Mouse (Mus musculus) olfactory bulb, adult 2 months (tissue): ENCODE results near the gene Serpina11. TPM values are rescaled to one million over a fixed set of nuclear protein-coding genes. Genes with fewer than 3 reads are reported as not detected.

Experiments used
- H3K27ac ChIP-seq: fragments of 200-500 bp; 2 replicates; pipeline ENCODE4 v1.5.1; 2012; ENCODE audit warnings: low read depth, low read length; ENCODE audit not compliant: insufficient read depth
- H3K4me1 ChIP-seq: fragments of 200-500 bp; 2 replicates; pipeline ENCODE4 v1.6.1; 2012; ENCODE audit warnings: low read length; ENCODE audit not compliant: control insufficient read depth, insufficient read depth
- H3K4me3 ChIP-seq: fragments of 200-500 bp; 2 replicates; pipeline ENCODE4 v1.5.1; 2012; ENCODE audit warnings: mild to moderate bottlenecking, low read depth, low read length, moderate library complexity; ENCODE audit not compliant: insufficient read depth
- CTCF ChIP-seq: fragments of 200-500 bp; IDR thresholded peaks from 2 replicates; pipeline ENCODE4 v1.5.1; 2012; ENCODE audit warnings: low read depth, mild to moderate bottlenecking, low read length, moderate library complexity; ENCODE audit not compliant: insufficient read depth
- POLR2A ChIP-seq: fragments of 200-500 bp; IDR thresholded peaks from 2 replicates; pipeline ENCODE4 v1.6.1; 2012; ENCODE audit warnings: mild to moderate bottlenecking, low read depth, low read length, moderate library complexity; ENCODE audit not compliant: insufficient read depth
- WGBS: fragments of 180-500 bp; shearing (Covaris S2); methylation state at CpG from one replicate; pipeline ENCODE4 v1.1.7; 2018; 5-methylcytosine and 5-hydroxymethylcytosine counted together
- polyA plus RNA-seq: library from polyadenylated mRNA; stranded (reverse); fragments of >200 nt; gene quantifications from 2 replicates; pipeline ENCODE4 v1.2.4, GENCODE M21; 2012; ENCODE audit warnings: low replicate concordance; ENCODE audit not compliant: missing spikeins, insufficient read depth, insufficient read length

Serpina11 gene
- polyA plus RNA-seq: not detected in 2 replicates

DNA sequence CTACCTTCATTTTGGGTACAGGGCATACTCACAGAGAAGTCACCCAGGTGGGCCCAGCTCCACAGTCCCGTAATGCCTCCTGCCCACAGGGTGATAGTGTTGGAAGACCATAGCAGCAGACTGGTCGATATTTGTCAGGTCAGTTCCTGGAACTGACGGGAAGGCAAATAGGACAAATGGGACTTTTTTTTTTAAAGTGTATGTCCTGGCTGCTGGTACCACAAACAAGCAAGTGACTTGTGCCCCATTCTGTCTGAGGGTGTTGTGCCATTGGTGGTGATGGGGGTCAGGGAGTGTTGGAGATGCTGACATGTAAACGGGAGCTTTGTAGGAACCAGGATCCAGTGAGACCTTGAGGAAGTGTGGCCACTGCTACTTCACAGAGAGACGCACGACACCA is at the start of gene Serpina11:
Gene Serpina11, minus strand, starts transcription at position 101 of the 400 bp plus-strand sequence.
- 93% methylated on average over 6 of the region's 6 CpGs for WGBS
- H3K4me1 ChIP-seq: no peaks in the 10 kb centered on the region
- TF ChIP-seq POLR2A: no peak
- no peak for TF ChIP-seq CTCF
- no peak within 1 kb of the TSS for H3K27ac ChIP-seq
- no peak within 1 kb of the TSS for H3K4me3 ChIP-seq

DNA sequence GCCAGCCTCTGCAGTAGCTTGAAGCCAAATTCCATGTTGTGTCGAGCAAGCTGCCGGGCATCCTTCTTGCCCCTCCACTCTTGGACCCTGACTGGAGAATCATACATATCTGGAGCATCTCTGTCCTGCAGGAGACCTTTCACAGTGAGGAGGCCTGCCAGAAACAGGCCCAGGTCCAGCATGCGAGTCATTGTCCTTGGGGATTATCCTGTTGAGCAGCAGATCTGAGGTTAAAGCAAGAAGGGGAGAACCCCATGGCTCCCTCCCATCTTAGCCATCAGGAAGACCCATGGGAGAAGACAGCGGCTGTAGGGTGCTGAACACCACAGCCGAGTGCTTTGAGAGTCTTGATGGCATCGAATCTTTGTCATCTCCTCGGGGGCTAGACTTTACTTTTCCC is 48.4 kb upstream of the Serpina11 start:
- Histone ChIP-seq H3K4me3 (no peak overlapping the region), H3K4me1 (peaks cover 6% of the 10 kb centered on the region; the same call in 1 of the 2 replicates), H3K27ac (no peak overlapping the region)
- WGBS: 90% methylated on average over 7 of the region's 7 CpGs
- no peak for TF ChIP-seq POLR2A
- TF ChIP-seq CTCF: no peak

DNA sequence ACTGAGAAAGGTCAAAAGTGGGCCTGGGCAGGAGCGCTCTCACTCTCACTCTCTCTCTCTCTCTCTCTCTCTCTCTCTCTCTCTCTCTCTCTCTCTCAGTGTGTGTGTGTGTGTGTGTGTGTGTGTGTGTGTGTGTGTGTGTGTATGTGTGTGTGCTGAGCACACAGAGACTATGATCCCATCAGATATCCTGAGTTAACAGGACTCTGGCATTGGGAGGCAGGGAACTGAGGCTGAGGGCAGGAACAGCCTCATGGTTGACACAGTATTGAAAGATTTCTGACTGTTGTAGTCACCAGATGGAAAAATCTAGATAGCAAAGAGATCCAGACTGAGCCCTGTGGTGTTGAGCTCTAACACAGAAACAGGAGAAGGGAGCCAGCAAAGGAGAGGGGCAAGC is 44.0 kb upstream of the Serpina11 start:
- Histone ChIP-seq H3K27ac (no peak overlapping the region), H3K4me1 (no peaks in the 10 kb centered on the region), H3K4me3 (no peak overlapping the region)
- 100% methylated on average over 1 of the region's 1 CpGs for WGBS
- no peak for TF ChIP-seq CTCF

DNA sequence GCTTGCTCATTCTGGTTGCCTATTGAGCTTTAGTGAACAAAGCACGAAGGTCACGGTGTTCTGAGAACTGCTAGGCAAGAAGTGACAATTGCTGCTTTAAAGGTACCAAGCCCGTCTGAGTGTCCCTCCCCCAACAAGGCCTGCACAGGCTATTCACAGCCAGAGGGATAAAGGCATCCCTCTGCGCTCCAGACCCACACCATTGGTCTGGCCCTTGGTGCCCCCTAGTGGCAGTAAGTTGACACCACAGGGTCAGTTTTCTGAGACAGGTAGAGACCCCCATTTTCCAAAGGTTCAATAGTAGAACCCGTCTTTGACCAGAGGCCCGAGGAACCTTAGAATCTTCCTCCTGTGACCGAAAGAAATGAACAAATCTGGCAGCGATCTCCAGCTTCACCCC is 40.2 kb upstream of the Serpina11 start:
- no peaks in the 10 kb centered on the region for H3K4me1 ChIP-seq
- WGBS: 44% methylated on average over 8 of the region's 8 CpGs
- TF ChIP-seq CTCF (no peak), POLR2A (no peak)
- H3K4me3 ChIP-seq: no peak overlapping the region
- no peak overlapping the region for H3K27ac ChIP-seq

- 92% methylated on average over 3 of the region's 3 CpGs for WGBS
- Histone ChIP-seq H3K27ac (no peak overlapping the region), H3K4me3 (no peak overlapping the region), H3K4me1 (no peaks in the 10 kb centered on the region)
- TF ChIP-seq CTCF (no peak), POLR2A (no peak)
Measured at GRCm38 (mm10) chr12:104015280-104015679, 25.5 kb upstream of the Serpina11 start.

DNA sequence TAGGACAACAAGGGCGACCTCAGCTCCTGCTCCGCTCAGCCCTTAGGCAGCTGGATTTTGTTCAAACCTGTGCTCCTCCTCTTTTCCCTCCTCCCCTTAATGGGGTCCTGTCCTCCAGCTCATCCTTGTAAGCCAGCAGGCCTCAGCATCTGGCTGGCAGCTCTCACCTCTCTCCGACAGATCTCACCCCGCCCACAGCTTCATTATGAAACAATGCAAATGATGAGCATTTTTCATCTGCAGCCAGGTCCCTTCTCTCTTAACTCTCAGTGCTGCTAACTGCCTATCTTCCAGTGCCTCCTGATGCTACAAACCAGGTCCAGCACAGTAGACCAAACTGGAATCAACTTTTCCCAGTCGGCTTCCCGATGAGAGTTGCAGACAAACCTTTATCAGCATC is 23.9 kb upstream of the Serpina11 start, which contains the start of gene Serpina9:
Gene Serpina9, minus strand, starts transcription at position 136 of the 400 bp plus-strand sequence.
- H3K4me3 ChIP-seq: no peak within 1 kb of the TSS
- TF ChIP-seq CTCF (no peak), POLR2A (no peak)
- no peaks in the 10 kb centered on the region for H3K4me1 ChIP-seq
- no peak within 1 kb of the TSS for H3K27ac ChIP-seq
- WGBS: 86% methylated on average over 6 of the region's 6 CpGs

DNA sequence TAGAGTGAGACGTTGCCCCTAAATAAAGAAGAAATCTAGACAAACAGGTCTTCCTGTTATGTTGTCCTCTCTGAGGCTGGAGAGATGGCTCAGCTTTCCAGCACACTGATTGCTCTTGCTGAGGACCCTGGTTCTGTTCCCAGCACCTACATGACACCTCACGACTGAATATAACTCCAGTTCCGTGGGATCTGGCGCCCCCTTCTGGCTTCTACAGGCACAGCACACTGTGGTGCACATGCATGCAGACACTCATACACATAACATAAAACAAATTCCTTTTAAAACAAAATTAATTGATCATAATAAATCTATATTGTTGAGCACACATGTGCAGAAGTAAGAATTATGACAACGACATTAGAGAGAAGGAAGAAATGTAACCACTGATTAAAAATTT is 14.9 kb upstream of the Serpina11 start:
- no peak for TF ChIP-seq CTCF
- TF ChIP-seq POLR2A: no peak
- 82% methylated on average over 5 of the region's 5 CpGs for WGBS
- Histone ChIP-seq H3K4me1 (peaks cover 3% of the 10 kb centered on the region; the same call in 1 of the 2 replicates), H3K4me3 (no peak overlapping the region), H3K27ac (no peak overlapping the region)

DNA sequence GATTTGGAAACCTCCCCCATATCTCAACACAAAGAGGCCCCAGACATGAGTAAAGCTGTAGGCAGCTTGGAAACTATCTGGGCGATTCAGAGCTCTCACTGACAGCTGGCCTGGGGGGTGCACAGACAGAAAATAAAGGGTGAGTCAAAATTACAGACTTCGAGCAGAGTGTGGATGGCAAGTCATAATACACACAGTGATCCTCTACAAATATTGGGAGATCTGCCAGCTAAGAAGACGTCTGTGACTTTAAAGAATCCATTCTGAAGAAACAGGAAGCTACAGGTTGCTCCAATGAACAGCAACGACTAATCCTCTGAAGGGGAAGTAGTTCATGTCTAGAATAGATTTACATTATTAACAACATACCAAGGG is 13.5 kb upstream of the Serpina11 start:
- peaks cover 3% of the 10 kb centered on the region; the same call in 1 of the 2 replicates for H3K4me1 ChIP-seq
- no peak overlapping the region for H3K27ac ChIP-seq
- no peak overlapping the region for H3K4me3 ChIP-seq
- TF ChIP-seq CTCF: no peak
- no peak for TF ChIP-seq POLR2A
- WGBS: 26% methylated on average over 4 of the region's 4 CpGs

DNA sequence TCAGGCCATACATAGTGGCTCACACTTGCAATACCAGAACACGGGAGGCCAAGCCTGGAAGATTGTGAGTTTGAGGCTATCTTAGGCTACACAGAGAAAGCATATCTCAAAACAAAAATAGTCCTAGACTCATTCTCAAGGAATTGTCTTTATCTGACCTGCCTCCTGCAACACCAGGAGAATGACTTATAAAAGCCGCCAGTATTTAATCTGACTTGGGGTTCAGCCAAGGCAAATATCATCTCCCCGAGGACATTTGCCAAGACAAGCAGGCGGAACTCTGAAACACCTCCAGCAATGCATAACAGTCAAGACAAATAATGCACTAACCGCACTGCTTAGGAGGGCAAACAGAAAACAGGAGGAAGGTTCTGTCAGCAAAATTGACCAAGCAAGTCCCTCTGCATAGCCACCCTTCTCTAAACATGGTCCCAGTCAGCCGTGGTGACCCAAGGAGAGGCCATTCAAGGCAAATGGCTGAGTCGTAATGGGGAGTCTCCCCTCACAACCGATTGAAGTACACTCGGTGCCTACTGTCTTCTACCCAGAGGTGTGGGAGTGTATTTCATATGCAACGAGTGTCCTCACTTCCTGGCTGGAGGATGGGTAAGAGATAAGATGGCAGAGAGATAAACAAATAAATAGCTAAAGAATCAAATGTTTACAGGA is 12.9 kb upstream of the Serpina11 start:
- no peak overlapping the region for H3K4me3 ChIP-seq
- 63% methylated on average over 10 of the region's 10 CpGs for WGBS
- H3K27ac ChIP-seq: no peak overlapping the region
- TF ChIP-seq CTCF (no peak), POLR2A (no peak)
- peaks cover 3% of the 10 kb centered on the region; the same call in 1 of the 2 replicates for H3K4me1 ChIP-seq

- no peak overlapping the region for H3K4me3 ChIP-seq
- no peak for TF ChIP-seq POLR2A
- TF ChIP-seq CTCF: no peak
- H3K27ac ChIP-seq: no peak overlapping the region
- WGBS: 93% methylated on average over 3 of the region's 3 CpGs
- peaks cover 3% of the 10 kb centered on the region; the same call in 1 of the 2 replicates for H3K4me1 ChIP-seq
Measured at GRCm38 (mm10) chr12:104000594-104000993, 10.8 kb upstream of the Serpina11 start.
